In the genomic region with DNA sequence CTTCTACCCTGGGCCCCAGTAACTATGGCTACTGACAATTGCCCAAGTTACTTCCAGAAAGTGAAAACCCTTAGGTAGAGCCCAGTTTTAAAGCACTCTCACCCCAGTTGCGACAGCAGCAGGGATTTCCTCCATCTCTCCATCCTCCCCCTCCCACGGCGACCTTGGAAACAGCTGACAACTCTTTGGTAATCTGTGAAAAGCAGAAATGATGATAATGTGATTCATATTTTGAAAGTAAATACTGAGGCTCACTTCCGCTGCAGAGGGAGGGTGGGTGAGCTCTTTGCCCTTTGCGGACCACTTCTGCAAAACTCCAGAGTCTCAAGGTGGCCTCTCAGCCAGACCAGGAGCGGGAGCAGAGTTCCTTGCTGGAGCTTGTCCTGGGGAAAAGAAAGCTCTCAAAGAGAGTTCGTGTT, we compare ENCODE assay signal across 8 mouse cellular contexts. TPM values are rescaled to one million over a fixed set of nuclear protein-coding genes. Genes with fewer than 3 reads are reported as not detected.
A peak's percentile ranks its signal among the peaks of the same experiment; 100 is the strongest.
DNase-seq lines count a peak whose midpoint lies in the region; ATAC-seq and TF ChIP-seq lines count a peak whose summit lies in the region.

No protein-coding gene starts in this region.

- peak; percentile 29 for DNase-seq in liver
- peak; percentile 69 for DNase-seq in adrenal gland, postnatal 25 days
- peak; percentile 8 for DNase-seq in liver, embryonic 13.5 days
- peak; percentile 62 to 70 for DNase-seq in spleen, adult 2 months (ENCODE audit: low read depth in 1 of 2, low spot score in 2 of 2)
- no peak for DNase-seq in embryo, embryonic 10.5 days (ENCODE audit: low spot score)
- DNase-seq in yolk sac, embryonic 10.5 days (ENCODE audit: low spot score), result no peak
- no peak for DNase-seq in thymus, postnatal 36 days

- H3K9me3 ChIP-seq in liver, embryonic 12.5 days (replicated peaks), result no peaks in the 10 kb centered on the region
- no peaks in the 10 kb centered on the region for H3K9me3 ChIP-seq in liver, embryonic 13.5 days (replicated peaks)

- H3K27ac ChIP-seq in liver, embryonic 12.5 days, result no peak overlapping the region
- no peak overlapping the region for H3K27ac ChIP-seq in liver, embryonic 13.5 days
- peak overlapping the region; percentile 90 for H3K27ac ChIP-seq in spleen, adult 2 months (ENCODE audit: insufficient read depth, low read length)

- TF ChIP-seq CTCF in spleen, adult 2 months (IDR thresholded peaks at IDR 0.05; ENCODE audit: extremely low read depth, insufficient read depth, insufficient read length, insufficient replicate concordance), result no peak

- no peak overlapping the region for H3K4me3 ChIP-seq in liver, embryonic 12.5 days
- H3K4me3 ChIP-seq in liver, embryonic 13.5 days (replicated peaks), result no peak overlapping the region
- peak overlapping the region; percentile 95 for H3K4me3 ChIP-seq in spleen, adult 2 months (ENCODE audit: extremely low read depth, insufficient read depth, insufficient read length)

- no peak overlapping the region for H3K9ac ChIP-seq in liver, embryonic 12.5 days
- H3K9ac ChIP-seq in liver, embryonic 13.5 days, result no peak overlapping the region

- peak; percentile 13; the same call in 1 of the 2 replicates for TF ChIP-seq POLR2A in spleen, adult 2 months (IDR thresholded peaks at IDR 0.05; ENCODE audit: low read depth, low read length)

- WGBS in liver, embryonic 12.5 days (ENCODE audit: insufficient replicate concordance), result 42% methylated on average over 7 of the region's 7 CpGs
- 50% methylated on average over 7 of the region's 7 CpGs for WGBS in liver, embryonic 13.5 days (ENCODE audit: insufficient replicate concordance)
- 7% methylated on average over 7 of the region's 7 CpGs for WGBS in spleen, adult 2 months

- H3K36me3 ChIP-seq in liver, embryonic 12.5 days, result no peaks in the 10 kb centered on the region
- no peaks in the 10 kb centered on the region for H3K36me3 ChIP-seq in liver, embryonic 13.5 days
- peaks cover 39% of the 10 kb centered on the region for H3K36me3 ChIP-seq in spleen, adult 2 months (ENCODE audit: control insufficient read depth, insufficient read depth, low read length)

- peaks cover 40% of the 10 kb centered on the region for H3K4me1 ChIP-seq in liver, embryonic 12.5 days
- peaks cover 44% of the 10 kb centered on the region for H3K4me1 ChIP-seq in liver, embryonic 13.5 days (replicated peaks)
- H3K4me1 ChIP-seq in spleen, adult 2 months (ENCODE audit: control insufficient read depth, insufficient read depth, insufficient read length), result peaks cover 15% of the 10 kb centered on the region

- peaks cover 73% of the 10 kb centered on the region for H3K27me3 ChIP-seq in liver, embryonic 12.5 days (replicated peaks)
- H3K27me3 ChIP-seq in liver, embryonic 13.5 days, result peaks cover 47% of the 10 kb centered on the region
- no peaks in the 10 kb centered on the region for H3K27me3 ChIP-seq in spleen, adult 2 months (ENCODE audit: control insufficient read depth, insufficient read depth, low read length)

- no peak overlapping the region for H3K4me2 ChIP-seq in liver, embryonic 12.5 days
- H3K4me2 ChIP-seq in liver, embryonic 13.5 days, result no peak overlapping the region

- ATAC-seq in liver, embryonic 12.5 days, result no peak
- ATAC-seq in liver, embryonic 13.5 days (ENCODE audit: low read depth), result no peak

RNA-seq across cellular contexts. Expression of a gene that starts 3.6 kb away (rescaled TPM):
- polyA plus RNA-seq in liver, embryonic 12.5 days (2016; fragmentation: Nextera tagmentation; extraction: Ambion mirVana), result 5.7 and 6.0 TPM in 2 replicates
- 37.5 and 38.2 TPM in 2 replicates for total RNA-seq in adrenal gland, postnatal 25 days (2021)
- 2.1 and 2.9 TPM in 2 replicates for polyA plus RNA-seq in liver, embryonic 13.5 days (2015; fragmentation: Nextera tagmentation; extraction: Ambion mirVana)
- 219 and 378 TPM in 2 replicates for polyA plus RNA-seq in spleen, adult 2 months (2012; rRNA removed)

RNA-seq across cellular contexts. Expression of a gene that starts 17.4 kb away (rescaled TPM):
- polyA plus RNA-seq in liver, embryonic 12.5 days (2016; fragmentation: Nextera tagmentation; extraction: Ambion mirVana), result 10.1 and 10.3 TPM in 2 replicates
- 19.3 and 27.3 TPM in 2 replicates for total RNA-seq in adrenal gland, postnatal 25 days (2021)
- polyA plus RNA-seq in liver, embryonic 13.5 days (2015; fragmentation: Nextera tagmentation; extraction: Ambion mirVana), result 8.9 and 11.2 TPM in 2 replicates
- 1.4 and 1.7 TPM in 2 replicates for polyA plus RNA-seq in spleen, adult 2 months (2012; rRNA removed)

Comparison
In these comparisons a context has a peak if more than half of its experiments do, and no peak if none do; other contexts are left out.
1. DNase-seq: peak in liver (single experiment), adrenal gland, postnatal 25 days (single experiment), liver, embryonic 13.5 days (single experiment) and spleen, adult 2 months (2 of 2); none in embryo, embryonic 10.5 days (single experiment), yolk sac, embryonic 10.5 days (single experiment) and thymus, postnatal 36 days (0 of 2).
2. RNA of a gene that starts 3.6 kb away (polyA plus RNA-seq): 219 to 378 TPM in spleen, adult 2 months; 5.7 to 6.0 TPM in liver, embryonic 12.5 days and 2.1 to 2.9 TPM in liver, embryonic 13.5 days; every median in the first group is over 10 times any median in the second.